Mouse (Mus musculus) C2C12 (cell line): ENCODE results near the gene Tbcd.

ENCODE experiments used
- CTCF ChIP-seq: IDR thresholded peaks from one replicate; pipeline ENCODE4 v1.5.1; 2011; ENCODE audit not compliant: control insufficient read depth, insufficient read depth, insufficient read length
- MYOD1 ChIP-seq: IDR thresholded peaks from one replicate; pipeline ENCODE4 v1.6.1; 2011; ENCODE audit warnings: low read depth; ENCODE audit not compliant: control insufficient read depth, insufficient read length
- MYOG ChIP-seq: IDR thresholded peaks from one replicate; pipeline ENCODE4 v1.6.1; 2011; ENCODE audit not compliant: control insufficient read depth, insufficient read length; ENCODE audit errors: extremely low read depth
- USF1 ChIP-seq: IDR thresholded peaks from one replicate; pipeline ENCODE4 v1.6.1; 2011; ENCODE audit warnings: low read depth, mild to moderate bottlenecking, control low read depth, moderate library complexity

DNA sequence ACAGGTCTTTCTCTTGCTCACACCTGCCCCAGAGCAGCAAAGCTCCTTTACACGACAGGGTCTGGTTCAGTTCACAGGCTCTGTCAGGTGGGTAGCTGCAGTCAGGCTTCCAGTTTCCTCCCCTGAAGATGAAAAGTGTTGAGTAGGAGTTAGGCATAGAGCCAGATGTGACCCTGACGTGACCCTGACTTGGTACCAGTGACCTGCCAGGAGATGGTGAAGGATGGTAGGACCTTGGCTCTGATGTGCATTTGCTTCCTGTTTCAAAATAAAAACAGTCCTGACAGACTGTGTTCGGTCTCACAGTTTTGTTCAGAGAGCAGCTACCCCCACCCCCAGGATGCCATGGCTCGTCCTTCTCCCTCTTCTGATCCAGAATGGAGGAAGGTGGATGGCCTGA lies 90.7 kb downstream of the Tbcd start:
- TF ChIP-seq CTCF: no peak
- TF ChIP-seq MYOD1: no peak
- TF ChIP-seq MYOG: no peak
- no peak for TF ChIP-seq USF1
